Comparison of ENCODE assay signal across 17 mouse cellular contexts in the genomic region with DNA sequence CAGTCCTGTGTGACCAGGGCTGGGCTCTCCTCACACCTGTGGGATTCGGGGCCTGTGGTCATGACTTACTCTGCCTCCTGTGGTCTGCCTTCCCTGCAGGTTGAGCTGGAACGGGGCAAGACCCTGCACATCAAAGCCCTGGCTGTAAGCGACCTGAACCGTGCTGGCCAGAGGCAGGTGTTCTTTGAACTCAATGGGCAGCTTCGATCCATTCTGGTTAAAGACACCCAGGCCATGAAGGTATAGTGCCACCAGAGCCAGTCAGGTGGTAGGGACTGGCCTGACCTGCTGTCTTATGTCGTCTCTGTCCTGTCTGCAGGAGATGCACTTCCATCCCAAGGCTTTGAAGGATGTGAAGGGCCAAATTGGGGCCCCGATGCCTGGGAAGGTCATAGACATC. TPM values are rescaled to one million over a fixed set of nuclear protein-coding genes. Genes with fewer than 3 reads are reported as not detected.
"Had no signal": no experiment of that assay in that cellular context is flagged by ENCODE, and none has a peak within 500 bp of the region (broad histone marks: within the 10 kb centered on the region; RNA-seq: fewer than 3 reads in every experiment).

No protein-coding gene starts in this region.

- DNase-seq: lung, adult 18-20 months; lung, embryonic 14.5 days; lung, postnatal 10 days; lung, postnatal 4 days; midbrain, embryonic 14.5 days; right cerebral cortex, postnatal 14 days; thymus, adult 2 months; thymus, postnatal 25 days; thymus, postnatal 4 days had no signal

- H3K27me3 ChIP-seq: neural tube, embryonic 12.5 days; stomach, embryonic 15.5 days had no signal

- H3K4me3 ChIP-seq: liver, embryonic 15.5 days; midbrain, embryonic 10.5 days; midbrain, embryonic 12.5 days; neural tube, embryonic 12.5 days; stomach, embryonic 15.5 days had no signal

- H3K9me3 ChIP-seq: liver, embryonic 15.5 days; midbrain, embryonic 10.5 days; midbrain, embryonic 12.5 days; neural tube, embryonic 12.5 days; stomach, embryonic 15.5 days had no signal

- H3K4me2 ChIP-seq: liver, embryonic 15.5 days; lung, embryonic 14.5 days; midbrain, embryonic 12.5 days; neural tube, embryonic 12.5 days; stomach, embryonic 15.5 days had no signal

- H3K9ac ChIP-seq: liver, embryonic 15.5 days; lung, embryonic 14.5 days; midbrain, embryonic 12.5 days; neural tube, embryonic 12.5 days; stomach, embryonic 15.5 days had no signal

- H3K27ac ChIP-seq: liver, embryonic 15.5 days; midbrain, embryonic 10.5 days; midbrain, embryonic 12.5 days; neural tube, embryonic 12.5 days; stomach, embryonic 15.5 days; stomach, postnatal 0 days had no signal

RNA-seq across cellular contexts. Expression of gene Lrfn4, which starts 5.3 kb away (rescaled TPM):
- total RNA-seq: monocyte, adult 5-6 weeks; neutrophil, adult 5-6 weeks had no signal
